Mouse (Mus musculus) heart, embryonic 15.5 days (tissue): ENCODE measurements around the gene Ackr3. TPM values are rescaled to one million over a fixed set of nuclear protein-coding genes. Genes with fewer than 3 reads are reported as not detected.

ENCODE experiments used
- ATAC-seq: fragments of 200-750 bp; cut with Nextera tagmentation; replicated peaks from 2 replicates; pipeline ENCODE4 v1.8.0; 2017; ENCODE audit warnings: low read depth, moderate TSS enrichment; ENCODE audit not compliant: insufficient number of reproducible peaks, insufficient read depth, low FRiP score
- H3K27ac ChIP-seq: fragments of 300-500 bp; sonication (generic); 2 replicates; pipeline ENCODE4 v1.5.1; 2015; ENCODE audit warnings: mild to moderate bottlenecking, inconsistent platforms
- H3K27me3 ChIP-seq: fragments of 300-500 bp; sonication (generic); 2 replicates; pipeline ENCODE4 v1.6.1; 2015; ENCODE audit warnings: inconsistent platforms
- H3K36me3 ChIP-seq: fragments of 300-500 bp; sonication (generic); 2 replicates; pipeline ENCODE4 v1.6.1; 2015; ENCODE audit warnings: mild to moderate bottlenecking, inconsistent platforms
- H3K4me1 ChIP-seq: fragments of 300-500 bp; sonication (generic); replicated peaks from 2 replicates; pipeline ENCODE4 v1.6.1; 2015; ENCODE audit warnings: inconsistent platforms
- H3K4me2 ChIP-seq: fragments of 300-500 bp; sonication (generic); 2 replicates; pipeline ENCODE4 v1.6.1; 2015; ENCODE audit warnings: inconsistent platforms, mild to moderate bottlenecking, moderate library complexity
- H3K4me3 ChIP-seq: fragments of 300-500 bp; sonication (generic); 2 replicates; pipeline ENCODE4 v1.5.1; 2015; ENCODE audit warnings: mild to moderate bottlenecking, inconsistent platforms
- H3K9ac ChIP-seq: fragments of 300-500 bp; sonication (generic); 2 replicates; pipeline ENCODE4 v1.6.1; 2015; ENCODE audit warnings: mild to moderate bottlenecking, inconsistent platforms
- H3K9me3 ChIP-seq: fragments of 300-500 bp; sonication (generic); replicated peaks from 2 replicates; pipeline ENCODE4 v1.6.1; 2016; ENCODE audit warnings: inconsistent platforms
- WGBS: fragments of 180-500 bp; shearing (Covaris S2); methylation state at CpG from one replicate; pipeline ENCODE4 v1.1.7; 2015; ENCODE audit warnings: mixed read lengths; 5-methylcytosine and 5-hydroxymethylcytosine counted together
- polyA plus RNA-seq: library from polyadenylated mRNA; unstranded; fragments of >200 nt; fragmentation: Nextera tagmentation; extraction: Ambion mirVana; gene quantifications from 2 replicates; pipeline ENCODE4 v1.2.1, GENCODE M21; 2015

Gene Ackr3
- polyA plus RNA-seq, 1 experiment from 2014 or later = 26.9 TPM

DNA sequence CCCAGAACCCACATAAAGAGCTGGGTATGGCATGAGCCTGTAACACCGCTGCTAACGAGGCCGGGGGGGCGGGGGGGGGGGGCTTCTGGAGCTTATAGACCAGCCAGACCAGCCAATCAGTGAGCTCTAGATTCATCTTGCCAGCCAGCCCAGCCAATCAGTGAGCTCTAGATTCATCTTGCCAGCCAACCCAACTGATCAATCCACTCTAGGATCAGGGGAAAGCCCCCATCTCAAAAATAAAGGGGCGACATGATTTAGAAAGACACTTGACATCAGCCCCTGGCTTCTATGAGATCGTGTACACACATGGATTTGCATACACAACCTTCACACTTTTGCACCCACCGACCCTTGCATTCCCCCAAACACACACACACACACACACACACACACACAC lies 23.3 kb upstream of the Ackr3 start:
- Histone ChIP-seq H3K4me2 (no peak overlapping the region), H3K27ac (no peak overlapping the region), H3K4me1 (peaks cover 5% of the 10 kb centered on the region; the same call in 1 of the 2 replicates), H3K9ac (no peak overlapping the region), H3K4me3 (no peak overlapping the region), H3K27me3 (peaks cover 9% of the 10 kb centered on the region; the same call in 1 of the 2 replicates), H3K36me3 (no peaks in the 10 kb centered on the region), H3K9me3 (no peaks in the 10 kb centered on the region)
- WGBS = 75% methylated on average over 7 of the region's 7 CpGs
- ATAC-seq = no peak

DNA sequence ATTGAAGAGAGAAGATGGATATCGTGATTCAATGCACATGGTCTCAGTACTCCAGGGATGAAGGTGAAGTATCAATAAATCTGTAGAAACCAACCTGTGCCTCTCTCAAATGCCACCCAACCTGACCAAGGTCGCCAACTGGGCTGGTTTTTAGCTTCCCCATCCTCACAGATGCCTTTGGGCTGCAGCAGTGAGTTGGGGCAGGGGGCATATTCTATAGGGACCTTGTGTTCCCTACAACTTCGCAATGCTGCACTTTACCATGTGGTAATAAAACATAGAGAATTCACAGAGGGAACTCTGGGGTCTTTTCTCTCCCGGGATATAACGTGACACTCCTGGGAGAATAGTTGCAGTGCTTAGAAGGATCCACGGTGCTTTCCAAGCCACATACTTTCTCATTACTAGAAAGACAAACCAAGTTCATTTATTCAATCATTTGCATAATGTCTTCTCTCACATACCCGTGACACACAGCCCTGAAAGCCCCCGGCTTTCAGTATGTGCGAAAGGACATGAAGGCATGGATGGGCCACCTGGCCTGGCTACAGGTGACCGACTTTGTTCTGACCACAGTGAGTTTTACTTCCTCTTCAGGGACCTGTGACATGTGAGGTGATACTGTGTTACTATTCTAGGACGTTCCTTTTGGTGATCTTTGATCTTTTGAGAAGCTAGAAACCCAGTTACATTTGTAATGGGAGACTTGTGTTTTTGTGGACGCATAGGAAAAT lies 22.6 kb upstream of the Ackr3 start:
- H3K9me3 ChIP-seq = no peaks in the 10 kb centered on the region
- no peak overlapping the region for H3K4me3 ChIP-seq
- 76% methylated on average over 12 of the region's 12 CpGs for WGBS
- no peak for ATAC-seq
- no peak overlapping the region for H3K27ac ChIP-seq
- H3K9ac ChIP-seq = no peak overlapping the region
- H3K4me2 ChIP-seq = no peak overlapping the region
- peaks cover 9% of the 10 kb centered on the region; the same call in 1 of the 2 replicates for H3K27me3 ChIP-seq
- no peaks in the 10 kb centered on the region for H3K36me3 ChIP-seq
- H3K4me1 ChIP-seq = peaks cover 3% of the 10 kb centered on the region; the same call in 1 of the 2 replicates

DNA sequence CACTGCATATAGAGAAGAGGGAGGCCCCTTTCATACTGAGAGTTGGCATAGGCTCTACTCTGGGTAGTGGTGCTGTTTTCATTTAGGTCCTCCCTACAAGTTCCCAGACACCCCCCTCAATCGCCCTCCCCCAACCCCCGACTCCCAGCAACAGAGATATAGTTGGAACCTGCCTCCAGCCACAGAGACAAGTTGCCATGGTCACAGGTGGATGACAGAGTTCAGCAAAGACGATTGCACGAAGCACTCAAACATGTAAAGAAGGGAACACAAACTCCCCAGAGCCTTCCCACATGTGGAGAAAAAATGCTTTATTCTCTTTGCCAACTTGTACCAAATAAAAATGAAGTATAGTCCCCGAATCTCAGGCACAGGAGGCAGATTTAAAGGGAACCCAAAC lies 21.3 kb upstream of the Ackr3 start:
- H3K9me3 ChIP-seq = no peaks in the 10 kb centered on the region
- no peak overlapping the region for H3K4me3 ChIP-seq
- H3K36me3 ChIP-seq = no peaks in the 10 kb centered on the region
- H3K4me2 ChIP-seq = no peak overlapping the region
- ATAC-seq = no peak
- no peaks in the 10 kb centered on the region for H3K4me1 ChIP-seq
- H3K27me3 ChIP-seq = peaks cover 9% of the 10 kb centered on the region; the same call in 1 of the 2 replicates
- no peak overlapping the region for H3K27ac ChIP-seq
- no peak overlapping the region for H3K9ac ChIP-seq
- WGBS = 51% methylated on average over 5 of the region's 5 CpGs

DNA sequence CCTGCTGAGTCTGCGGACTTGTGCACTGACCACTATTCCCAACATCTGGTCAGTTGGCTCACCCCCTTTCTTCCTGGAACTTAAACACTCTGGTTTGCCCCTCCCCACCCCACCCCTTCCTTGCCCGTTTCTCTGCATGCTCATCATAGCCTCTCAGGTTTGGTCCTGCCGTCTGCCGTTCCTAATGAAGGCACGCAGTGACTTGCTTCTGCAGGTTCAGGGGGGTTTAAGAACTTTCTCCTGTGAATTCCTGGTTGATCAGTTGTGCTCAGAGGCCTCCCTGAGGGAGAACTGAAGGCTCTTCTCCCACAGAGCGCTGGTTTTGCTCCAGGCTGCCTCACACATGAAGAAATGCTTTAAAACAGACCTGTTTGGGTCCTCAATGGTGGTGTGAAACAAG lies 20.2 kb upstream of the Ackr3 start:
- Histone ChIP-seq H3K9ac (no peak overlapping the region), H3K27ac (no peak overlapping the region), H3K4me2 (no peak overlapping the region), H3K4me3 (no peak overlapping the region), H3K4me1 (no peaks in the 10 kb centered on the region), H3K27me3 (peaks cover 9% of the 10 kb centered on the region; the same call in 1 of the 2 replicates), H3K36me3 (no peaks in the 10 kb centered on the region), H3K9me3 (no peaks in the 10 kb centered on the region)
- WGBS = 53% methylated on average over 6 of the region's 6 CpGs
- no peak for ATAC-seq

DNA sequence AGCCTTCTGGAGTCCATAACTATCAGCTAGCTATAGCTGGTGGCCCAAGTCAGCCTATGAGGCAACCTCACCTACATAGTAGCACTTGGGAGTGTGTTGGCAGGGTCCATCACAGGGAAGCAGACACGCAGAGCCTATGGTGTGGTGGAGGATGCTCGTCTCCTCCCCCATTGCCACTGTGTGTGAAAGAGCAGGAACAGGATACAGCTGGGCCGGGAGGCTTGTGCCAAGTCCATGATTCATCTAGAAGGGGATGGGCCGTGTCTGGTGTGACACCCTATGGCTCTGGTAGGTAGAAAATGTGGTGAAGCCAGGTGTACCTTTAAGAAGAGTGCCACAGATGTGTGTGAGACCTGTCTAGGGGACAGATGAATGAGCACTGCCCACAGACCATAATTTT lies 17.6 kb upstream of the Ackr3 start:
- Histone ChIP-seq H3K9ac (no peak overlapping the region), H3K4me2 (no peak overlapping the region), H3K36me3 (no peaks in the 10 kb centered on the region), H3K27me3 (peaks cover 3% of the 10 kb centered on the region; the same call in 1 of the 2 replicates), H3K27ac (no peak overlapping the region), H3K4me1 (no peaks in the 10 kb centered on the region), H3K9me3 (no peaks in the 10 kb centered on the region), H3K4me3 (no peak overlapping the region)
- no peak for ATAC-seq
- 66% methylated on average over 4 of the region's 4 CpGs for WGBS

DNA sequence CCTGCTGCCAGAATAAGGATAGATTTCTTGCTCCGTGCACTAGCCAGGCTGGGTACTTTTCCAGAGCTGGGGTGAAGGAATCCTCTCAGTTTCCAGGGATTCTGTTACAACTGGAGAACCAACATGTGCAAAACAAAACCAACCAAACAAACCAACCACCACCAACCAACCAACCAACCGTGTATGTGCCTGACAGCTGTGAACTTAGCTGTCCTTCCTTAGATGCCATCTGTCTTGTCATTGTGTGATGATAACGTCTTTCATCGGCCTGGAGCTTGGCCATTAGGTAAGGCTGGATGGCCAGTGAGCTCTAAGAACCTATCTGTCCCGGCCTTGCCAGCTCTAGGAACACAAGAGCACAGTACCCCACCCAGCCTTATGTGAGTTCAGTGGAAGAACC lies 16.9 kb upstream of the Ackr3 start:
- Histone ChIP-seq H3K9ac (no peak overlapping the region), H3K27me3 (0 out of 2 replicates have a peak, but pooled peaks cover 3% of the 10 kb centered on the region), H3K27ac (no peak overlapping the region), H3K4me2 (no peak overlapping the region), H3K36me3 (no peaks in the 10 kb centered on the region), H3K4me1 (no peaks in the 10 kb centered on the region), H3K4me3 (no peak overlapping the region), H3K9me3 (no peaks in the 10 kb centered on the region)
- WGBS = 83% methylated on average over 5 of the region's 5 CpGs
- no peak for ATAC-seq

DNA sequence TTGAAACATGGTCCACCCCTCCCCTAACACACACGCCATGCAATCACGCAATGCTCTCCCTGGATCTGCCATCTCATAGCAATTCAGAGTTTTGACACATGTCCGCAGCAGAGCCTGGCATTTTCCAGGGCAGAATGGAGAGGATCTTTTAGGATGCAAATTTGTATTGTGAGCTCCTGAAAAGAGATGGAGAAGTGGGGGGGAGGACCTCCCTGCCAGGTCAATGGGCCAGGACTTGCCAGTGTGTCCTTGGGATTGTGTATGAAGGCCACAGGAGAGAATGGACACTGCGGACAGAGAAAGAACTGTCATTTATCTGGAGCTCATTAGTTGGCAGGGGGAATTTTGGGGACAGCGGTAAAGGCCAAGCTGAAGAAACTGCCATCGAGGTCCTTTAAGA lies 14.7 kb upstream of the Ackr3 start:
- H3K27me3 ChIP-seq = 0 out of 2 replicates have a peak, but pooled peaks cover 3% of the 10 kb centered on the region
- no peak overlapping the region for H3K9ac ChIP-seq
- H3K4me3 ChIP-seq = no peak overlapping the region
- H3K27ac ChIP-seq = no peak overlapping the region
- WGBS = 87% methylated on average over 6 of the region's 6 CpGs
- H3K9me3 ChIP-seq = no peaks in the 10 kb centered on the region
- no peaks in the 10 kb centered on the region for H3K36me3 ChIP-seq
- no peak for ATAC-seq
- no peaks in the 10 kb centered on the region for H3K4me1 ChIP-seq
- no peak overlapping the region for H3K4me2 ChIP-seq

DNA sequence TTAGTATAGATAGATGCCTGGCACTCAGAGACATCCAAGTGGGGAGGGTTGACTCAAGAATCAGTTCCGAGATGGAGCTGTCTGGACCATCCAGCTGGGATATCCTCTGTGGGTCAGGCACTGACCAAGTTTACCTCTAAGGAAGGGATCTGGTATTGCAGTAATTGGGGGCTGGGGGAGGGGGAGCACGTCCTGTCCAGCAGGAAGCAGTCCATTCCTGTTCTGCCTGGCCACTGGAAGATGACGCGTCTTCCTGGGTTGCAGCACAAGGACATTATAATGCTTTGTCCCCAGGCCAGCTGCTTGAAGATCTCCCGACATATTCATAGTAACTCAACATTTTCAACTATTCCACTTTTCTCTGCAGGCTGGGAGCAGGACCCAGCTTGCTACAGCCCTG lies 2.5 kb upstream of the Ackr3 start:
- Histone ChIP-seq H3K4me1 (peaks cover 30% of the 10 kb centered on the region), H3K4me3 (no peak overlapping the region), H3K36me3 (no peaks in the 10 kb centered on the region), H3K9me3 (no peaks in the 10 kb centered on the region), H3K27ac (no peak overlapping the region), H3K9ac (no peak overlapping the region), H3K27me3 (peaks cover 30% of the 10 kb centered on the region), H3K4me2 (no peak overlapping the region)
- 69% methylated on average over 5 of the region's 5 CpGs for WGBS
- no peak for ATAC-seq

DNA sequence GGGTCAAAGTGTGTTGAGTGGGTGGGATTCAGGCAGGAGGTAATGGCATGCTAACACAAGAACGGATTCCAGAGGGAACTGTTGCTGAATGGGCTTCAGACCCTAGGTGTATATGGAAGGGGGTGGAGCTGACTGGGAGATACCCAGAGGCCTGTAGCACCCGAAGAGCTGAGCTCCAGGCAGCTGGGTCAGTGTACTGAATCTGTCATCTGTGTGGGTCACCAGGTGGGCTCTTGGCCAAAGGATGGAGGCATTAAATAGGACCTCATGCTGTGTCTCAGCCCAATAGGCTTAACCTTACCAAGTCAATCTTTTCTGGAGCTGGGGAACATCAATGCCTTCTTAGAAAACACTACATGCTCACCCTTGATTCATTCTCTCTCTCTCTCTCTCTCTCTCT lies 2.1 kb upstream of the Ackr3 start:
- WGBS = 52% methylated on average over 2 of the region's 2 CpGs
- H3K4me2 ChIP-seq = no peak overlapping the region

DNA sequence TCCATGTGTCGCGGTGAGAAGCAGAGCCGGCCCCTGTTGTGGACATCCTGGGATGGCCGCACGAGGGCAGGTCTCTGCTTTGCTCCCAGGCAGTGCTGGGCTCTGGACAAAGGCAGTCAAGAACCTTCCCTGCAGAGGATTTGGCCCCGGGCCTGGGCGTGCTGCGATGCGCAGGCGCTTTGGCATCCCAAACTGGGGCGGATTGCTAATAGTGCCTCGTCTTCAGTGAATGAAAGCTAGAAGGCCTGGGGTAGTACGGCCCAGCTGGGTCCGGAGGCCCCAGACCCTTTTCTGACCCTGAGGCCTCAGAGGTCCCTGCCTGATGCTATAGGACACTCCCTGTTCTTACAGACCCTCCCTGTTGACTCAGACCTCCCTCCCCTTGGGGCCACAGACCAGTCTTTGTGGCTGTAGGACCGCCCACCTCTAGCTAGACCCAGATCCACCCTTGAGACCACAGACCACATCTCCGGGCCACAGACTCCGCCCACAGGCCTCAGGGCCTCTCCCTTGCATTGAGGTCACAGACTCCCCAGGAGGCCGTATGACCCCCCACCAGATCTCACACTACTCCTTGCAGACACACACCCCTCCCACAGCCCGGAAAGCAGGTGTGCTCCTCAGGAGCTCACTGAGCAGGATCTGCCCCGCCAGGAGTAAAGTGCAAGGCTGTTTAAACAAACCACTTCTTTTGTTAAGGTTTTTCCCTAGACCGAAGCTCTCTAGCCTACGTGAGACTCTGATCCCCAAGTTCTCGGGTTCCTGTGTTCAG lies 1.4 kb upstream of the Ackr3 start:
- no peaks in the 10 kb centered on the region for H3K36me3 ChIP-seq
- H3K4me1 ChIP-seq = peaks cover 34% of the 10 kb centered on the region
- H3K27me3 ChIP-seq = peaks cover 30% of the 10 kb centered on the region
- ATAC-seq = peak; percentile 63
- WGBS = 14% methylated on average over 23 of the region's 23 CpGs
- H3K4me3 ChIP-seq = peak overlapping the region; percentile 5; the same call in 1 of the 2 replicates
- H3K9me3 ChIP-seq = no peaks in the 10 kb centered on the region
- 0 out of 2 replicates have a peak overlapping the region, but pooled peaks have one; percentile 22 for H3K9ac ChIP-seq
- H3K27ac ChIP-seq = peak overlapping the region; percentile 15; the same call in 1 of the 2 replicates
- H3K4me2 ChIP-seq = peak overlapping the region; percentile 69

More for the DNA sequence above, 2.1 kb upstream of the Ackr3 start:
- no peaks in the 10 kb centered on the region for H3K36me3 ChIP-seq
- no peak for ATAC-seq
- H3K4me1 ChIP-seq = peaks cover 30% of the 10 kb centered on the region
- no peaks in the 10 kb centered on the region for H3K9me3 ChIP-seq
- H3K4me3 ChIP-seq = no peak overlapping the region
- no peak overlapping the region for H3K27ac ChIP-seq
- H3K9ac ChIP-seq = no peak overlapping the region
- H3K27me3 ChIP-seq = peaks cover 30% of the 10 kb centered on the region

DNA sequence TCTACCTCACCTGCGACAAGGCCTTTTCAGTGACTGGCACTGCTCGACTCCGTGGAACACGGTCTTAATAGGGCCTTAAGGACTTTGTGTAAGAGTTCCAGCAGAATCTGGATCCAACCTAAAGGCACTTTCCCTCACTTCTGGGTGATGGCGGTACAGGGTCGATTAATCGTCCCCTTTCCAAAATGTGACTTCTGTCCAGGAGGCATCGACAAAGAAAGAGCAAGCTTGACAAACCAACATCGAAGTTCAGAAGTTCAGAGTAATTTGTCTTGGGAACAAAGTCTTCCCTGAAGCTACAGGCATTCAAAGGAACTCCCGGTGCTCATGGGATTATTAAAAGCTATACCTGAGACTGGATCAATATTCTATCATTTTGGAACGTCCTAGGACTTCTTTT lies 439 bp upstream of the Ackr3 start:
- H3K9ac ChIP-seq = no peak overlapping the region
- WGBS = 20% methylated on average over 11 of the region's 11 CpGs
- ATAC-seq = no peak
- H3K36me3 ChIP-seq = no peaks in the 10 kb centered on the region
- no peak overlapping the region; the same call in 1 of the 2 replicates for H3K27ac ChIP-seq
- peaks cover 30% of the 10 kb centered on the region for H3K27me3 ChIP-seq
- H3K4me2 ChIP-seq = peak overlapping the region; percentile 69
- no peaks in the 10 kb centered on the region for H3K9me3 ChIP-seq
- peak overlapping the region; percentile 58 for H3K4me3 ChIP-seq
- H3K4me1 ChIP-seq = peaks cover 44% of the 10 kb centered on the region
